Mouse (Mus musculus) ovary, adult 18-20 months (tissue): Measurements from ENCODE around the gene Smarca4.
"Not testable (repeated sequence)": the region's sequence is repeated elsewhere in the genome, so short reads cannot be mapped to it uniquely, and the experiment has no call there.

Experiments
- DNase-seq: peaks from one replicate; pipeline ENCODE4 v3.0.0; 2022; ENCODE audit warnings: low spot score, mixed read lengths

The Smarca4 gene

DNA sequence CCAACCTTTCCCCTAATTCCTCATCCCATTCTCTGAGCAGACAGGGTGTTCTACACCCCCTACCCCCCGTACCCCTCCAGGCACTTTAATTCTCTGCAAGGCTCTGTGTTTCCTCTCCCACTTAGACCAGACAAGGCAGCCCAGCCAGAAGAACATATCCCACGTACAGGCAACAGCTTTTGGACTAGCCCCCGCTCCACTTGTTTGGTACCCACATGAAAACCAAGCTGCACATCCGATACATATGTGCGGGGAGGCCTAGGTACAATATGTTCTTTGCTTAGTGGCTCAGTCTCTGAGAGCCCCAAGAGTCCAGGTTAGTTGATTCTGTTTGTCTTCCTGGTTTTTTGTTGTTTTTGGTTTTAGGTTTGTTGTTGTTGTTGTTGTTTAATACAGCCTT lies 46.1 kb downstream of the Smarca4 start:
- no peak for DNase-seq

GRCm38 (mm10) chr9:21668946-21669345 lies 53.0 kb downstream of the Smarca4 start:
- DNase-seq, result peak; percentile 4

DNA sequence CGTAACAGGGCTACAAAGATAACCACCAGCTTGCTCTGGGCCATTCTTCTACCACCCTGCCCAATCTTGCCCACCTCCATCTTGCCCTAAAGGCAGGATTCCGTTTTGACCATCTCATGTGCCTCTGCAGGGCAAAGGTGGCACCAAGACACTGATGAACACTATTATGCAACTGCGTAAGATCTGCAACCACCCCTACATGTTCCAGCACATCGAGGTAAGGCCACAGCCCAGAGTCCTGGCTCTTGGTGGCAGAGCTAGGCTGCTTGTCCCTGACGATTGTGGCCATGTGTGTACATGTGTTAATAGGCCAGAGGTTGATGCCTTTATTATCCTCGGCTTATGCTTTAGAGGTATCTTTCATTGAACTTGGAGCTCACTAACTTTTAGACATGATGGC lies 54.4 kb downstream of the Smarca4 start:
- no peak for DNase-seq

GRCm38 (mm10) chr9:21671753-21672152 lies 55.8 kb downstream of the Smarca4 start:
- no peak for DNase-seq

DNA sequence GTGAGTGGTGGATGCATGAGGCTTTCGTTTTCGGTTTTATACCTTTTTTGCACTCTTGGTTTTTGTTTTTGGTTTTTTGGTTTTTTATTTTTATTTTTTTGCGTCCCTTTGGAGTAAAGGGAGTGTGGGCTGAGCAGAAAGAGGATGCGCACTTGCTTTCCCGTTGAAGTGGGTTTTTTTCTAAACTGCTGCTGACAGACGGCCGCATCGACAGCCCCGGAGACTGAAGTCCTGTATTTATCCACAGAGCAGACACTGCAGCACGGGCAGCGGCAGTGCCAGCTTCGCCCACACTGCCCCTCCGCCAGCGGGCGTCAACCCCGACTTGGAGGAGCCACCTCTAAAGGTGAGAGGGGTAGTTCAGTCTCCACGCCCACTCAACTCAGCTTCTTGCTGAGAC lies 61.7 kb downstream of the Smarca4 start:
- no peak for DNase-seq

GRCm38 (mm10) chr9:21680448-21680847 lies 64.5 kb downstream of the Smarca4 start:
- DNase-seq, result no peak

DNA sequence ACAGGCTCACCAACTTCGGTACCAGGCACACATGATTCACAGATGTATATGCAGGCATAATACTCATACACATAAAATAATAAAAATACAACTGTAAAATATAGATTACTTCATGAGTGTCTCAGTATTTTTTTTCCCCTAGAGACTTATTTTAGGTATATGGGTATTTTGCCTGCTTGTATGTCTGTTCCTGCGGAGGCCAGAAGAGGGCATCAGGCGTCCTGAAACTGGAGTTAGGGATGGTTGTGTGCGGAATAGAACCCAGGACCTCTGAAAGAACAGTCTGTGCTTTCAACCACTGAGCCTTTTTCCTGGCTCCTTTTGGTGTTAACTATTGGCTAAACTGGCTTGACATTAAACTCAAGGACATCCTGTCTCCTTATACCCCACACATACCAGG lies 66.9 kb downstream of the Smarca4 start:
- no peak for DNase-seq

GRCm38 (mm10) chr9:21683897-21684296 lies 67.9 kb downstream of the Smarca4 start:
- DNase-seq, result no peak

- DNase-seq, result no peak
Measured at GRCm38 (mm10) chr9:21688554-21688953, 72.6 kb downstream of the Smarca4 start.

DNA sequence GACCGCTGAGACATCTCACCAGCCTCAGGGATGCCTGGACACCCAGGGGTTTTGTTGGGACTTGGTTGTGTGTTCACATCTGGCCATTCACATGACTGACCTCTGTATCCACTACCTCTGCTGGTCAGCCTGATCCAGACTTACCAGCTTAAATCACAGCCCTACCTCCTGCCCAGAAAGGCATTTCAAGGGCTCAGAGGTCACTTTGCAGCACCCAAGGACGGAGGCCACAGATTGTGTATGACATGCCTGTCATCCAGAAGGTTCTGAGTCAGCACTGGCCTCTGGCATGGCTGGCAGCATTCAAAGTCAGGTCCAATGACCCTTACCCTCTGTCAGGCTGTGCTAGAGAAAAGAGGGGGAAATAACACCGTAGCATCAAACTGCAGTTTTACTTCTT lies 74.1 kb downstream of the Smarca4 start:
- no peak for DNase-seq

GRCm38 (mm10) chr9:21691862-21692261 lies 75.9 kb downstream of the Smarca4 start:
- DNase-seq, result no peak

DNA sequence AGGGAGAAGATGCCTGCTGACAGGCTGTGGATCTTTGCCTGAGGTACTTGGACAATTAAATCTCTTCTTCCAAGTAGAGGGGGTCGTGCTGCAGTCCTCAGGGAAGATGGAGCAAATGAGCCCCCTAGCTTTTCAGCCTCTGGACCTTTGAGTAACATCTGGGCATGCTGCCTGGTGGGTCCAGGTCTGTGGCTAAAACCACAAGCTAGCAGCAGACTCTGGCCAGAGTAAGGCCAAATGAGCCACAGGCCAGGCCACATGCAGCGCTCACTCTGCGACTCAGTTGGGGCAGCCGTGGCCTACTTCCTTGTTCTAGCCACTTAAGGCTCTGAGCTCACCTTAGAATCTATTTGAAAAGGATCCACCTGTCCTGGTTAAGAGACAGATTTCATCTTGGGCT lies 76.5 kb downstream of the Smarca4 start:
- no peak for DNase-seq

GRCm38 (mm10) chr9:21694071-21694470 lies 78.1 kb downstream of the Smarca4 start:
- DNase-seq, result no peak

DNA sequence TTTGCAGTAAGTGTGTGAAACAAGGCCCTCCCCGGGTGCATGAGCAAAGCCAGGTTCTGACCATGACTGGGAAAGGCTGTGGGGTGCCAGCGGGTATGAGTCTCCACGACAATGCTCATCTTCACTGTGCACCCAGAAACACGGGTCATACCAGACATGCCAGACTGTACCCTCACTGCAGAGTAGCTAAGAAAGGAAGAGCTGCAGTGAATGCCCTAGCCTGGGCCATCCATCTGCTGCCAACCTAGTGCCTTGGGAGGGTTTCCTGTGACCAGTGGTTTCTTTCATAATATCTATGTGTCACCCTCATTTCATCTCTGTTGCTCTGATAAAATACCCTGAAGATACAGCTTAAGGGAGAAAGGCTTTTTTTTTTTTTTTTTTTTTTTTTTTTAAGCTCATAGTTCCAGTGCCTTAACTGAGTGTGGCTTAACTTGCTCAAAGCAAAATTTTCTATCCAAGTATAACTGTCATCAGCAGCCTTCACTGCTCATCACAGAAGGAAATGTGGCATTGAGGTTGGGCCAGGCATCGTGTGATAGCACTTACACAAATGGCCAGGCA lies 79.3 kb downstream of the Smarca4 start:
- DNase-seq, result no peak

DNA sequence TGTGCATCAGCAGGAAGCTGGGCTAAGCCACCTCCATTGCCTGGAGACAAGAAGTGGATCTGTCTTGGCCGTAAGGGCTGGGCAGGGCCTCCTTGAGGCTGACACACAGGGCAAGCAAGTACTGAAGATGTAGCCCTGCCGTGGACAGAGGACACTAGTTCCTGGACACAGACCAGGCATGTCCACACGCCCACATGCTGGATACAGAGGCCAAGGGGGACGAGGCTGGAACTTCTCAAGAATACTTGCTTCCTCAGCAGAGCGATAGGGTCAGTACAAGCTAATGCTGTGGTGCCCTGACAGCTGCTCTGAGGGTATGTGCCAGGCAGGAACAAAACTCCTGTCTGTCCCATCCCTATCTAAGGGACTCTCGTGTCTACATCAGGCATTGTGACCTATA lies 81.2 kb downstream of the Smarca4 start:
- DNase-seq, result no peak

GRCm38 (mm10) chr9:21699280-21699679 lies 83.3 kb downstream of the Smarca4 start:
- DNase-seq, result not testable (repeated sequence)

- no peak for DNase-seq
Measured at GRCm38 (mm10) chr9:21701091-21701490, 85.1 kb downstream of the Smarca4 start.

GRCm38 (mm10) chr9:21703494-21703893 lies 87.5 kb downstream of the Smarca4 start:
- no peak for DNase-seq

GRCm38 (mm10) chr9:21706085-21706484 lies 90.1 kb downstream of the Smarca4 start:
- DNase-seq, result no peak

GRCm38 (mm10) chr9:21706586-21707265 lies 90.8 kb downstream of the Smarca4 start:
- no peak for DNase-seq

GRCm38 (mm10) chr9:21709340-21709739 lies 93.4 kb downstream of the Smarca4 start:
- DNase-seq, result no peak

DNA sequence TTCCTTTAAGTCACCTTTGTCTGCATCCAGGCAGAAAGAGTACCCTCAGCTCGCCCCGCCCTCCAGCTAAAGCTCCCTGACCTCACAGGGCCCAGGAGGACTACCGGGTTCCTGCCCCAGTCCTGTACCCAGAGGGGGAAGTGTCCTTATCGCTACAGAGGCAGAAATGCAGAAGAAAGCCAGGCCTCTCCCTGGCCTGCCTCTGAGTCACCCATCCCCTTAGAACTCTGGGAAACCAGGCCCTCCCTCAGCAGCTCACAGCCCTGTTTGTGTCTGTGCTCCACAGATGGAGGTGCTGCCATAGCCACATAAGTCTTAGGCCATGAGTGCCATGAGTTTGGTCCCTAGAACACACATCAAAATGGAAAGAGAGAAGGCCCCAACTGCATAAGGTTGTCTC lies 99.3 kb downstream of the Smarca4 start:
- DNase-seq, result peak; percentile 21

DNA sequence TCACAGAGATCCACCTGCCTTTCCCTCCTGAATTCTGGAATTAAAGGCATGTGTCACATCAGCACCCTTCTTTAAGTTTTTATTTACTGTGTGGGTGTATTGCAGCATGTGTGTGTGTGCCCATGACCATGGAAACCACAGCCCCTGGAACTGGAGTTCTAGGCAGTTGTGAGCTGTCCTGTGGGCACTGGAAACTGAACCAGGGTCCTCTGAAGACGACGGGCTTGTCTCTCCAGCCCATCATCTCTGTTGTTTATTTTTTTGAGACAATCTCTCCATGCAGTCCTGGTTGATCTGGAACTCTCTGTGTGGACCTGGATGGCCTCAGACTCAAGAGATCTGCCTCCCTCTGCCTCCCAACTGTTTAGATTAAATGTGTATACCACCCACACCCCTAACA lies 101.0 kb downstream of the Smarca4 start:
- DNase-seq, result no peak

GRCm38 (mm10) chr9:21721036-21721435 lies 105.1 kb downstream of the Smarca4 start:
- no peak for DNase-seq
